Mouse (Mus musculus) MN1 (cell line): ENCODE measurements around the gene Krtap13.
"Not testable (repeated sequence)": the region's sequence is repeated elsewhere in the genome, so short reads cannot be mapped to it uniquely, and the experiment has no call there.

Source experiments
- DNase-seq: peaks from one replicate; pipeline ENCODE4 v3.0.0-alpha.2; 2016; ENCODE audit warnings: low spot score

Krtap13 gene

DNA sequence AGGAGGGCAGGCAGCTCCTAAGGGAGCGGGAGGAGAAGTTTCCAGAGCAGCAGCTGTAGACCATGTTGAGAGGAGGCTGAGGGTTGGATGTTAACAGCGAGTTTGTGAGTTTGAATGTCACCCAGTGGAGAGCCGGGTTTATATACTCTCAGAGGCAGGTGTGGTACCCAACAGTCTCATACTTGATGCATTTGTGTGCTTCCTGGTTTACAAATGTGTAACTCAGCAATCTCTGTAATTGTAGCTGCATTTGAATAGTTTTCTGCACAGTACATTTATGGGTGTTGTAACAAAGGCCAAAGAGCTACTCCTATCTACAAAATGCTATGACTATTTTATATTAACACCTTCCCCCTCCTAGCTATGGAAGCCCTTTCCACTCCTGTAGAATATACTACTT, at the start of gene Krtap13:
Krtap13 (minus strand) TSS at position 101 of the 400 bp plus-strand sequence.
- DNase-seq: not testable (repeated sequence)

DNA sequence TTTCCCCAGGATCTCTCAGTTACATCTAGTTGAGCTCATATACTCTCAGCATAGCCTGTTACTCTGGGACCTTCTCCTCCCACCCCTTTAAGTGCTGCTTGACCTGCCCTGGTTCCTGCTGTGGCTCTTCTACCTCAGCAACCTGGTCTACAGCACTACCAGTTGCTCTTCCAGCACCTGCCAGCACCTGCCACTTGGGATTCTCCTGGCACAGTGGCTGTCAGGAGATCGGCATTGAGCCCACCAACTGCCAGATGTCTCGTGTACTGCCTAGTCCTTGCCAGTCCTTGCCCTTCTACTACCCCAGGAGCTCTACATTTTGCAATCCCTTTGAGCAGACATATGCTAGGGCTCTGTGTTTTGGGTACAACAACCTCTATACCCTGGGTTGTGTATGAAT, 35.4 kb upstream of the Krtap13 start:
- no peak for DNase-seq

DNA sequence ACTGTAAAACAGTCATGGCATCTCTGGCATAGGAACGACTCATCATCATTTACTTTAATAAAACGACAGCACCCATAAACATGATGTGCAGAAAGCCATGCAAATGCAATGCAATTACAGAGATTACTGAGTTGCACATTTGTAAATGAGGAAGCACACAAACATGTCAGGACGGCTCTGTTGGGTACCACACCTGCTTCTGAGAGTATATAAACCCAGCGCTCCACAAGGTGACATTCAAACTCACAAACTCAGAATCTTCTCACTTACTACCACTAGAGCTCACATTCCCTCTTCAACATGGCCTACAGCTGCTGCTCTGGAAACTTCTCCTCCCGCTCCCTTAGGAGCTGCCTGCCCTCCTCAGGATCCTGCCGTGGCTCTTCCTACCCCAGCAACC, 26.2 kb upstream of the Krtap13 start, which contains the start of gene Gm5965:
Gm5965 (plus strand) TSS at position 301 of the 400 bp plus-strand sequence.
- no peak for DNase-seq

DNA sequence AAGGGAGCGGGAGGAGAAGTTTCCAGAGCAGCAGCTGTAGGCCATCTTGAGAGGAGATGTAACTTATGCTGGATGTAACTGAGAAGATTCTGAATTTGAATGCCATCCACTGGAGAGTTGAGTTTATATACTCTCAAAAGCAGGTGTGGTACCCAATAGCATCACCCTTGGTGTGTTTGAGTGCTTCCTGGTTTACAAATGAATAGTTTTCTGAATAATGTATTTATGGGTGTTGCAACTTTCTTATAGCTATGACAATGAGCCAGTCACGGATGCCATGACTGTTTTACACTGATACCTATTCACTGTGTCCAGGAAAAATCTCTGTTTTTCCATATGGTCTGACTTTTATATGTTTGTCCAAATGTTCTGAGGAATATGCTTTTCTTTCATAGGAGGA, 22.7 kb upstream of the Krtap13 start, which contains the start of gene 2310057N15Rik:
2310057N15Rik (minus strand) TSS at position 101 of the 400 bp plus-strand sequence.
- no peak for DNase-seq

DNA sequence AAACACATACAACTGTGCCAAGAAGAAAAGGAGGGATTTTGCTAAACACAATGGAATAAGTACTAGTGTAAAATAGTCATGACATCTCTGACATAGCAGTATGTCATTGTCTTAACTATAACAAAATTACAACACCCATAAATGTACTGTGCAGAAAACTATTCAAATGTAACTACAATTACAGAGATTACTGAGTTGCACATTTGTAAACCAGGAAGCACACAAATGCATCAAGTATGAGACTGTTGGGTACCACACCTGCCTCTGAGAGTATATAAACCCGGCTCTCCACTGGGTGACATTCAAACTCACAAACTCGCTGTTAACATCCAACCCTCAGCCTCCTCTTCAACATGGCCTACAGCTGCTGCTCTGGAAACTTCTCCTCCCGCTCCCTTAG, 7.1 kb upstream of the Krtap13 start, which contains the start of gene 2310034C09Rik:
2310034C09Rik (plus strand) TSS at position 301 of the 400 bp plus-strand sequence.
- not testable (repeated sequence) for DNase-seq

DNA sequence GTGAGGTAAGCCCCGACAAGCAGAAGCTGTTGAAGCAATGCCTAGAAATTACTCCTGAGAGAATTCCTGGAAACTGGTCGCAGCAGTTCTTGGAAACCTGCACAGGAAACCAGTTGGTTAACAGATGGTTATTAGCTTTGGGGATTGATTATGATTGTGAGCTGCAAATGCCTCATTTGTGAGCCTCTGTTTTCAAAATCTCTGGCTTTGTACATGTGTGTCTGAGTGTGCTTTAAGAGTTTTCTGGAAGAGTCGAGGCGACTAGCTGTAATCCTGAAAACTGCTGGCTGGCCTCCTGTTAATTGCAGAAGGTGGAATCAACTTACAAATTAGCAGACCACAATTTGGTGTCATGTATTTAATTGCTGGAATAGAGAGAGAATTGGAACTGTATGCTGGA, 3.5 kb downstream of the Krtap13 start:
- no peak for DNase-seq

DNA sequence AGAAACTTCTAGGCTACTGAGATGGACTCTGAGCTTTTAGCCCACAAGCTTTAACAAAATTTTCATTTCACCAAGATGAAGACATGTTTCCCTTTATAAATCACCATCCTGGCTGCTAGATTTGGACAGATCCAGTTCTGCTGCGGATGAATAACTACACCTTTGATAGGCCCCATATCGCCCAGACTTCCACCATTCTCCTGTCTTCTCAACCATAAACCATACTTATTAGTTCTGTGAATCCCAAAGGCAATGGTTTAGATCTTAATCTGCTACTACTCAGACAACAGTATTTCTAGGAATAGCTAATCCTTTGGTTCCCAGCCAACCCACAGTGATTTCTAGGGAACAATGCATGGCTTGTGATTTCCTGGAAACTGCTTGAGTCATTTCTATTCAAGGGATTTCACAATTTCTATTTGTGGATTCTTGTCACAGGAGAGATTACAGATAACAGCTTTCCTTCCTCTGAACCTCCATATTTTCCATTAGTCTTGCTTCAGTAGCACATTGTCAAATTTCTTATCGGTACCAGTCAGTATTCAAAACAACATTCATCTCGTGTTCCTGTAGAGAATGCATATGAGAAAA, 6.6 kb downstream of the Krtap13 start:
- DNase-seq: no peak

DNA sequence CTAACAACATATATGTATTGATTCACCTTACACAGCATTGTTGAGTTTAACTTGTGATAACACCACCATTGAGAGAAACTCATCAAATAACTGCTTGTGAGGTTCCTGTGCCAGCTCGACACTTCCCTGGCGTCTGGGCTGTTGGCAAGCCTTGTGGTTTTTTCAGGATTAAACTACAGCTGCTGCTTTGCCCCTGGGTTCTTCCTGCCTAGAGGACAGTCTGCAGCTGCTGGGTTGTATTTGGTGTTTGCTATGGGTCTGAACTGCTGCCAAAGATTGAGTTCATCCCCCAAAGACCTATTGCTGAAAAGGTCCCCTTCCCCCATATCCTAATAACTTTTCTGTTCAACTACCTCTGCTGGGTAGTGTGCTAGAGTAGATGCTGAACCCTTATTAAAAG, 16.0 kb downstream of the Krtap13 start:
- DNase-seq: no peak

DNA sequence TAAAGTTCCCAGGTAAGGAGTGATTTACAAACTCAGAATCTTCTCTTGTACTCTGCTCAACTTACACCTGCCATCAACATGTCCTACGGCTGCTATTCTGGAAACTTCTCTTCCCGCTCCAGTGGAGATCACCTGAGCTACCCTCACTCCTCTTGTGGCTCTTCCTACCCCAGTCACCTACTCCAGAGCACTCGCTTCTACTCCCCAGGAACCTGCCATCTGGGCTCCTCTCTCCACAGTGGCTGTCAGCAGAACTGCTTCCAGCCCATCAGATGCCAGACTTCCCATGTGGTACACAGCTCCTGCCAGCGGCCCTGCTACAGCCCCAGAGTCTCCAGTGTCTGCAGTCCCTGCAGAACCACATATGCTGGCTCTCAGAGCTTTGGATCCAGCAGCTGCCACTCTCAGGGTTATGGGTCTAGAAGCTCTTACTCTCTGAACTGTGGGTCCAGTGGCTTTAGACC, 22.6 kb downstream of the Krtap13 start, which contains the start of gene Krtap13-1:
Krtap13-1 (plus strand) TSS at position 51 of the 464 bp plus-strand sequence.
- DNase-seq: no peak

DNA sequence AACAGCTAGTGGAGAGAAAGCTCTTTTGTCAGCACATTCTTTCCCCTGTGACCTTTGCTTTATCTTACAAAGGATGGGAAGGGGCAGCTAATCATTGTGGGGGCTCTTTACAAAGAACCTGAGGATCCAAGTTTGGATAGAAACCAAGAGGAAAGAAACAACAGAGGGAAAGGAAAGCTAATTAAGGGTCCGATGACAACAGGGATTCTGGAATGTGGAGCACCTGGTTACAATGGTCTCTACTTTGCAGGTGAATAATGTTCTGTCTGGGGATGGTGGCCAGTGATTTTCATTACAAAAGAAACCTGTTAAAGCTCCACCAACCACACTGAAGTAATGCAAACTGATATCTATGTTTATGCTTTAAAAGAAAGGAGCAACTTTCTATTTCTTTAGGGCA, 31.4 kb downstream of the Krtap13 start:
- DNase-seq: no peak

DNA sequence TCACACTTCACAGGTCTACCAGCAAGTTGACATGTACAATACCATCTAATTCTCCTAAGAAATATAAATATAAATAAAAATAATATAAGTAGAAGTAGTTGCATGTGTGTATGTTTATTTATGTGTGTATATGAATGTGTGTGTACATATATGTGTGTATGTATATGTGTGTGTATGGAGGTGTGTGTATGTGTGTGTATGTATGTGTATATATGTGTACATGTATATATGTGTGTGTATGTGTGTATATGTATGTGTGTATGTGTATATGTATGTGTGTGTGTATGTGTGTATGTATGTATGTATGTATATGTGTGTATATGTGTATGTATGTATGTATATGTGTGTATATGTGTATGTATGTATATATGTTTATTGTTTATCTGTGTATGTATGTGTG, 34.9 kb downstream of the Krtap13 start:
- no peak for DNase-seq

DNA sequence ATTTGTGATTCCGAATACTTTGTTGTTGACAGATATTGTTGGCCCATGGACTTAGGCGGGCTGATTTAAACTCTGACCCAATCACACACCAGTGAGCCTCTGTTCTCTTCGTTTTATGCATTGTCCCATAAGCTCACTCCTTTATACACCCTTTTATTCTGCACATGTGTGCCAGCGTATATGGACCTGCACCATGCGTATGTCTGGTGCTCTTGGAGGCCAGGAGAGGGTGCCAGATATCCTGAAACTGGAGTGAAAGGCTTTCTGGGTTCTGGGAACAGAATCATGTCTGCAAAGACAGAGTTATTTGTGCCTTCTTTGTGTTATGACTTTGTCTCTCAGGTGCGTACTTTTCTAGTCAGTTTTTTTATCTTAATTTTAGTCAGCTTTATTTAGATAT, 40.2 kb downstream of the Krtap13 start:
- DNase-seq: no peak

DNA sequence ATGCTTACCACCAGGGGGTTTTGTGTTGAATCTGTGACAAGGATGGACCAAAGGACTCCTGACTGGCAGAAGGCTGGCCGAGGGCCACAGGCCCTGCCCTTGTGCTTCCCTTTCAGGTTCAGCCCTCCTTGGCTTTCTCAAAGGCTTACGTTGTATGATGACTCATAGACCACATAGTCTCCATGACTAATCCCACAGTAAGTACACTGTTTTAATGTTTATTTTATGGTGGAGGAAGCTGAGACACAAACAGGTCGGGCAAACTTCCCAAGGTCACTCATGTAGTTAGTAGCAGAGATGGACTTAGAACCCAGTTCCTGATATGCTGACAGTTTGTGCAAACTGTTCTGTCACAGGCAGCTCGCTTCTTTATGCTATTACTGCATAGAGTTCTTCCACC, 40.7 kb downstream of the Krtap13 start:
- DNase-seq: no peak

DNA sequence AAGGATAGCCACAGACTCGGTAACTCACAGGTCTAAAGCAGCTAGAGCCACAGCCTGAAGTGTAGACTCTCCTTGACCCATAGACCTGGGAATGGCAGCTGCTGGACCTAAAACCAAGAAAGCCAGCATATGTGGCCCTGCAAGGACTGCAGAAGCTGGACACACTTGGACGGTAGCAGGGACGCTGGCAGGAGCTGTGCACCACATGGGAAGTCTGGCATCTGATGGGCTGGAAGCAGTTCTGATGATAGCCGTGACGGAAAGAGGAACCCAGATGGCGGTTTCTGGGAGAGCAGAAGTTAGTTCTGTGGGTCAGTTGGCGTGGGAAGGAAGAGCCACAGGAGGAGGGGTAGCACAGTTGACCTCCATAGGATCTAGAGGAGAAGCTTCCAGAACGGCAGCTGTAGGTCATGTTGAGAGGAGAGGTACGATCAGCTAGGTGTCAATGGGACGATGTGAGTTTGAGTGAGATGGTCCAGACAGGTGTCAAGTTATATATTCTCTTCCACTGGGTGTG, 43.9 kb downstream of the Krtap13 start, which contains the start of gene 2310061N02Rik:
2310061N02Rik (minus strand) TSS at position 467 of the 517 bp plus-strand sequence.
- DNase-seq: no peak

DNA sequence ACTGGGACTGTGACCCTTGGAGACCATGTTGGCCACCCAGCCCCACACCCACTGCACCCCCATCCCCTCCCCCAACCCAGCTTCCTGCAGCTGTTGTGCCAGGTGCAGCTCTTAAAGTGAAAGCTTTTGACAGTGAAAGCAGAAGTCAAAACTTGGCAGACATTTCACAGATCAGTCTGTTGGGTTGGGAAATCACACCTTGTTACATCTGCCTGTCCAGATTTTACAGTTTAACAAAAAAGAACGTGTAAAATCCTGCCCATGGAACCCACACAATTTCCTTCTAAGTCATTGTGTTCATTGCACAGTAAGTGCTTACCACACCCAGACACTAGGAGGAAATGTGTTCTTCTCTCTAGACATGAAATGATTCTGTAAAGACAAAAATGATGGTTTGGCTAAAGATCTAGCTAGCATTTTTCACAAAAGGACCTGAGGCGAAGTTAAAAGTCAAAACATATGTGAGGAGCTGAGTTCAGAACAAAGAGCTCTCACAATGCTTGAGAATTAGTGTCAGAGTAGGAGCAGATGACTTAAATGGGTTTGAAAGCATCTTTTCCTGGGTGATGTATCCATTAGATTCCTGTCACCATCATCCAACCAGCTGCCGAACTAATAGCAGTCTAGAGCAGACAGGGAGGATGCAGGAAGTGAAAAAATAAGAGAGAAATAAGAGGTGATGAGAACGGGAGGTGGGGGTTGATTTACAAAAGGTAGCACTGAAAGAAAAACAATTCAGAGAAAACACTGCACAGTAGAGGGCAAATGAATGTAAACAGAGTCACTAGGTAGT, 50.2 kb downstream of the Krtap13 start:
- DNase-seq: no peak
